Mouse (Mus musculus): ENCODE data around the gene Vmn1r158.
"Not testable (repeated sequence)": the region's sequence is repeated elsewhere in the genome, so short reads cannot be mapped to it uniquely, and the experiment has no call there.

Vmn1r158 gene

GRCm38 (mm10) chr7:22790682-22791081 is at the start of gene Vmn1r158:
TSS of gene Vmn1r158 (minus strand) at chr7:22790782.
- DNase-seq (ENCODE audit: low read depth, low spot score), result not testable (repeated sequence)

GRCm38 (mm10) chr7:22775981-22776380 is 14.6 kb downstream of the Vmn1r158 start:
- not testable (repeated sequence) for DNase-seq (ENCODE audit: low read depth, low spot score)

- DNase-seq (ENCODE audit: low read depth, low spot score), result not testable (repeated sequence)
Measured at GRCm38 (mm10) chr7:22761397-22761796, 29.2 kb downstream of the Vmn1r158 start, which contains the start of gene Vmn1r157. TSS of gene Vmn1r157 (plus strand) at chr7:22761697.
